ENCODE assay signal across 29 mouse cellular contexts in genomic region chr11:106045780-106046179, GRCm38 (mm10). TPM values are rescaled to one million over a fixed set of nuclear protein-coding genes. Genes with fewer than 3 reads are reported as not detected.
DNase-seq lines count a peak whose midpoint lies in the region; ATAC-seq and TF ChIP-seq lines count a peak whose summit lies in the region.
"Had no signal": no experiment of that assay in that cellular context is flagged by ENCODE, and none has a peak within 500 bp of the region (broad histone marks: within the 10 kb centered on the region; RNA-seq: fewer than 3 reads in every experiment).

No protein-coding gene starts in this region.

- in situ Hi-C loops in CH12.LX (cut with MboI; ENCODE audit: low pct_ligation_motif_present, low pct_unique_long_range_greater_than_20kb, low sequenced_read_pairs) = no loop called here

- H3K36me3 ChIP-seq in liver, postnatal 0 days (replicated peaks; ENCODE audit: insufficient read depth, low read length) = peaks cover 26% of the 10 kb centered on the region
- peaks cover 45% of the 10 kb centered on the region for H3K36me3 ChIP-seq in liver, embryonic 12.5 days
- peaks cover 33 to 77% of the 10 kb centered on the region in 2 experiments for H3K36me3 ChIP-seq in CH12.LX (replicated peaks in 1 of 2; ENCODE audit: control insufficient read depth in 1 of 2, insufficient read depth in 1 of 2, low read length in 1 of 2)
- peaks cover 8% of the 10 kb centered on the region for H3K36me3 ChIP-seq in splenic B cell, adult 2 months (ENCODE audit: control insufficient read depth, insufficient read depth, low read length, poor library complexity, severe bottlenecking)

- TF ChIP-seq POLR2A in CH12.LX (IDR thresholded peaks at IDR 0.05; ENCODE audit: low read depth, low read length) = no peak

- no peak overlapping the region for H3K9ac ChIP-seq in liver, postnatal 0 days (replicated peaks)
- no peak overlapping the region for H3K9ac ChIP-seq in liver, embryonic 12.5 days
- H3K9ac ChIP-seq in CH12.LX (ENCODE audit: insufficient read depth, low read depth) = no peak overlapping the region
- H3K9ac ChIP-seq: embryonic facial prominence, embryonic 12.5 days; forebrain, embryonic 12.5 days had no signal

- peaks cover 34% of the 10 kb centered on the region for H3K79me2 ChIP-seq in CH12.LX (replicated peaks; ENCODE audit: control insufficient read depth, extremely low read depth, insufficient read depth, poor library complexity, severe bottlenecking)

- dilution Hi-C loops in CH12.LX (cut with MboI; ENCODE audit: extremely low pct_ligation_motif_present, extremely low pct_unique_long_range_greater_than_20kb, low sequenced_read_pairs) = no loop called here

- no peak for TF ChIP-seq RAD21 in CH12.LX (IDR thresholded peaks at IDR 0.05; ENCODE audit: low read depth, low read length)

- no peak for DNase-seq in liver, postnatal 0 days
- DNase-seq in CH12.LX (ENCODE audit: extremely low read depth) = peak; percentile 43
- peak; percentile 23 for DNase-seq in splenic B cell, adult 2 months (ENCODE audit: low read depth, low spot score)
- DNase-seq in cerebellum, postnatal 14 days = no peak
- DNase-seq: adrenal gland, adult 2 months; adrenal gland, postnatal 10 days; adrenal gland, postnatal 25 days; B cell, adult 2 months; cerebellum, adult 11 months; cerebellum, adult 18-20 months; cerebellum, adult 8-10 months; cerebellum, adult 9-11 months; cerebellum, postnatal 25 days had no signal

- TF ChIP-seq CTCF in liver, postnatal 0 days (IDR thresholded peaks at IDR 0.05; ENCODE audit: low read depth) = no peak
- no peak for TF ChIP-seq CTCF in CH12.LX (conservative IDR thresholded peaks at IDR 0.05 in 1 of 2, IDR thresholded peaks at IDR 0.05 in 1 of 2; ENCODE audit: low read depth in 2 of 2, low read length in 2 of 2)

- no peak for TF ChIP-seq EP300 in liver, postnatal 0 days (IDR thresholded peaks at IDR 0.05; ENCODE audit: low read depth)
- TF ChIP-seq EP300 in CH12.LX (IDR thresholded peaks at IDR 0.05; ENCODE audit: low read length) = peak; percentile 60; the same call in 1 of the 2 replicates

- no peak overlapping the region for H3K4me2 ChIP-seq in liver, postnatal 0 days (ENCODE audit: low read depth, low read length)
- H3K4me2 ChIP-seq in liver, embryonic 12.5 days = no peak overlapping the region
- no peak overlapping the region for H3K4me2 ChIP-seq in CH12.LX (ENCODE audit: insufficient read depth, low read depth, poor library complexity, severe bottlenecking)
- H3K4me2 ChIP-seq: embryonic facial prominence, embryonic 12.5 days; forebrain, embryonic 12.5 days had no signal

- no peak overlapping the region for H3K4me3 ChIP-seq in liver, postnatal 0 days (ENCODE audit: low read depth, low read length)
- H3K4me3 ChIP-seq in liver, embryonic 12.5 days = no peak overlapping the region
- H3K4me3 ChIP-seq in CH12.LX (replicated peaks in 1 of 3; ENCODE audit: low read depth in 2 of 3, low read length in 2 of 3, poor library complexity in 1 of 3) = no peak overlapping the region
- H3K4me3 ChIP-seq: embryonic facial prominence, embryonic 10.5 days; embryonic facial prominence, embryonic 12.5 days; erythroblast, embryonic 14.5 days; forebrain, embryonic 10.5 days; forebrain, embryonic 12.5 days had no signal

- H3K27ac ChIP-seq in liver, postnatal 0 days (ENCODE audit: low read depth) = 0 out of 2 replicates have a peak overlapping the region, but pooled peaks have one; percentile 53
- no peak overlapping the region for H3K27ac ChIP-seq in liver, embryonic 12.5 days
- H3K27ac ChIP-seq in CH12.LX (ENCODE audit: insufficient read depth, low read depth) = no peak overlapping the region
- H3K27ac ChIP-seq: embryonic facial prominence, embryonic 10.5 days; embryonic facial prominence, embryonic 12.5 days; forebrain, embryonic 10.5 days; forebrain, embryonic 12.5 days had no signal

- WGBS in liver, postnatal 0 days (ENCODE audit: insufficient replicate concordance) = 86% methylated on average over 3 of the region's 3 CpGs
- 93% methylated on average over 3 of the region's 3 CpGs for WGBS in liver, embryonic 12.5 days (ENCODE audit: insufficient replicate concordance)

- no peak for ATAC-seq in liver, postnatal 0 days
- ATAC-seq in liver, embryonic 12.5 days = no peak
- ATAC-seq in megakaryocyte-erythroid progenitor cell, adult 5-6 weeks (replicated peaks; ENCODE audit: low FRiP score, low TSS enrichment, poor library complexity, severe bottlenecking) = no peak
- ATAC-seq: CD4-positive, CD25-positive, alpha-beta regulatory T cell, adult 4 months; forebrain, embryonic 14.5 days; forebrain, embryonic 16.5 days had no signal

- no peaks in the 10 kb centered on the region for H3K9me3 ChIP-seq in liver, postnatal 0 days (ENCODE audit: low read length)
- H3K9me3 ChIP-seq in liver, embryonic 12.5 days (replicated peaks) = no peaks in the 10 kb centered on the region
- H3K9me3 ChIP-seq in CH12.LX (replicated peaks; ENCODE audit: low read length) = no peaks in the 10 kb centered on the region
- H3K9me3 ChIP-seq: embryonic facial prominence, embryonic 10.5 days; embryonic facial prominence, embryonic 12.5 days; forebrain, embryonic 10.5 days; forebrain, embryonic 12.5 days had no signal

- H3K27me3 ChIP-seq in liver, postnatal 0 days (ENCODE audit: insufficient read depth, low read length) = no peaks in the 10 kb centered on the region
- H3K27me3 ChIP-seq in liver, embryonic 12.5 days (replicated peaks) = no peaks in the 10 kb centered on the region
- no peaks in the 10 kb centered on the region for H3K27me3 ChIP-seq in CH12.LX (replicated peaks)
- no peaks in the 10 kb centered on the region for H3K27me3 ChIP-seq in splenic B cell, adult 2 months (ENCODE audit: control insufficient read depth, insufficient read depth, low read length, poor library complexity, severe bottlenecking)
- H3K27me3 ChIP-seq: embryonic facial prominence, embryonic 12.5 days; forebrain, embryonic 12.5 days had no signal

- peaks cover 13% of the 10 kb centered on the region; the same call in 1 of the 2 replicates for H3K4me1 ChIP-seq in liver, postnatal 0 days (ENCODE audit: insufficient read depth)
- peaks cover 34% of the 10 kb centered on the region for H3K4me1 ChIP-seq in liver, embryonic 12.5 days
- H3K4me1 ChIP-seq in CH12.LX (ENCODE audit: control insufficient read depth in 1 of 2, insufficient read depth in 2 of 2) = peaks cover 11 to 45% of the 10 kb centered on the region in 2 experiments
- H3K4me1 ChIP-seq: embryonic facial prominence, embryonic 10.5 days; embryonic facial prominence, embryonic 12.5 days; forebrain, embryonic 10.5 days; forebrain, embryonic 12.5 days had no signal

TF ChIP-seq in CH12.LX, 34 proteins besides CTCF, POLR2A, EP300 and RAD21:
- TF ChIP-seq IRF4 (IDR thresholded peaks at IDR 0.05; ENCODE audit: low read depth, low read length) (peak; percentile 86), MAFK (IDR thresholded peaks at IDR 0.05; ENCODE audit: insufficient replicate concordance, low read length) (no peak)

RNA-seq across cellular contexts. Expression of gene Dcaf7, which starts 9.1 kb away (rescaled TPM):
- 18.6 and 20.6 TPM in 2 replicates for polyA plus RNA-seq in liver, postnatal 0 days (2015; fragmentation: Nextera tagmentation; extraction: Ambion mirVana)
- polyA plus RNA-seq in liver, embryonic 12.5 days (2016; fragmentation: Nextera tagmentation; extraction: Ambion mirVana) = 41.5 and 43.0 TPM in 2 replicates
- total RNA-seq in CH12.LX (2012; rRNA removed) (71.5 and 71.6 TPM in 2 replicates), CH12.LX (2014; rRNA removed) (74.4 and 79.5 TPM in 2 replicates)
- 83.1 and 93.4 TPM in 2 replicates for polyA plus RNA-seq in CH12.LX (2012; ENCODE audit: insufficient read length, low read depth)
- total RNA-seq in megakaryocyte-erythroid progenitor cell, adult 5-6 weeks (2014; fragmentation: Nextera tagmentation) = 53.4 and 63.3 TPM in 2 replicates
- total RNA-seq in megakaryocyte-erythroid progenitor cell, adult 5-6 weeks (2017) = 44.3 and 46.4 TPM in 2 replicates

RNA-seq across cellular contexts. Expression of gene Taco1, which starts 20.1 kb away (rescaled TPM):
- polyA plus RNA-seq in liver, postnatal 0 days (2015; fragmentation: Nextera tagmentation; extraction: Ambion mirVana) = 5.5 and 5.6 TPM in 2 replicates
- 9.6 and 10.6 TPM in 2 replicates for polyA plus RNA-seq in liver, embryonic 12.5 days (2016; fragmentation: Nextera tagmentation; extraction: Ambion mirVana)
- total RNA-seq in CH12.LX (2012; rRNA removed) = 35.7 and 35.8 TPM in 2 replicates
- total RNA-seq in CH12.LX (2014; rRNA removed) = 32.6 and 33.2 TPM in 2 replicates
- 30.8 and 32.9 TPM in 2 replicates for polyA plus RNA-seq in CH12.LX (2012; ENCODE audit: insufficient read length, low read depth)
- total RNA-seq in megakaryocyte-erythroid progenitor cell, adult 5-6 weeks (2014; fragmentation: Nextera tagmentation) = 8.3 and 9.0 TPM in 2 replicates
- total RNA-seq in megakaryocyte-erythroid progenitor cell, adult 5-6 weeks (2017) = 15.2 and 29.7 TPM in 2 replicates

RNA-seq across cellular contexts. Expression of gene Kcnh6, which starts 37.9 kb away (rescaled TPM):
- 0.02 TPM in 1 of 2 replicates, not detected in the other for polyA plus RNA-seq in liver, postnatal 0 days (2015; fragmentation: Nextera tagmentation; extraction: Ambion mirVana)
- polyA plus RNA-seq in liver, embryonic 12.5 days (2016; fragmentation: Nextera tagmentation; extraction: Ambion mirVana) = 0.06 and 0.08 TPM in 2 replicates
- total RNA-seq in CH12.LX (2012; rRNA removed) = 0.13 and 0.25 TPM in 2 replicates
- total RNA-seq in CH12.LX (2014; rRNA removed) = not detected in 2 replicates
- 0.19 TPM in 2 replicates for polyA plus RNA-seq in CH12.LX (2012; ENCODE audit: insufficient read length, low read depth)
- not detected in 2 replicates for total RNA-seq in megakaryocyte-erythroid progenitor cell, adult 5-6 weeks (2014; fragmentation: Nextera tagmentation)
- not detected in 2 replicates for total RNA-seq in megakaryocyte-erythroid progenitor cell, adult 5-6 weeks (2017)
- polyA plus RNA-seq: erythroblast, embryonic 14.5 days had no signal

RNA-seq across cellular contexts. Expression of gene Map3k3, which starts 38.6 kb away (rescaled TPM):
- 4.6 and 4.7 TPM in 2 replicates for polyA plus RNA-seq in liver, postnatal 0 days (2015; fragmentation: Nextera tagmentation; extraction: Ambion mirVana)
- 9.7 and 11.2 TPM in 2 replicates for polyA plus RNA-seq in liver, embryonic 12.5 days (2016; fragmentation: Nextera tagmentation; extraction: Ambion mirVana)
- total RNA-seq in CH12.LX (2012; rRNA removed) (34.1 and 37.3 TPM in 2 replicates), CH12.LX (2014; rRNA removed) (28.8 and 30.3 TPM in 2 replicates)
- 26.8 and 32.3 TPM in 2 replicates for polyA plus RNA-seq in CH12.LX (2012; ENCODE audit: insufficient read length, low read depth)
- total RNA-seq in megakaryocyte-erythroid progenitor cell, adult 5-6 weeks (2014; fragmentation: Nextera tagmentation) = 10.3 and 19.9 TPM in 2 replicates
- total RNA-seq in megakaryocyte-erythroid progenitor cell, adult 5-6 weeks (2017) = 5.9 and 9.0 TPM in 2 replicates

RNA-seq across cellular contexts. Expression of gene Ace3, which starts 51.3 kb away (rescaled TPM):
- not detected in 2 replicates for polyA plus RNA-seq in liver, postnatal 0 days (2015; fragmentation: Nextera tagmentation; extraction: Ambion mirVana)
- polyA plus RNA-seq in liver, embryonic 12.5 days (2016; fragmentation: Nextera tagmentation; extraction: Ambion mirVana) = not detected in 2 replicates
- not detected in 2 replicates for total RNA-seq in CH12.LX (2012; rRNA removed)
- not detected in 2 replicates for total RNA-seq in CH12.LX (2014; rRNA removed)
- polyA plus RNA-seq in CH12.LX (2012; ENCODE audit: insufficient read length, low read depth) = not detected in 2 replicates
- not detected in 2 replicates for total RNA-seq in megakaryocyte-erythroid progenitor cell, adult 5-6 weeks (2014; fragmentation: Nextera tagmentation)
- total RNA-seq in megakaryocyte-erythroid progenitor cell, adult 5-6 weeks (2017) = not detected in 2 replicates
- total RNA-seq: adrenal gland, adult 2 months; adrenal gland, postnatal 10 days; adrenal gland, postnatal 25 days; adrenal gland, postnatal 4 days; ES-E14; MEL had no signal
- polyA plus RNA-seq: adrenal gland, adult 2 months; brain, embryonic 14.5 days; CD4-positive, CD25-positive, alpha-beta regulatory T cell, adult 4 months; cortical plate, adult 2 months; embryonic facial prominence, embryonic 10.5 days; embryonic facial prominence, embryonic 12.5 days; embryonic facial prominence, embryonic 14.5 days; erythroblast, embryonic 14.5 days; forebrain, embryonic 10.5 days; forebrain, embryonic 12.5 days; forebrain, embryonic 14.5 days; forebrain, embryonic 16.5 days had no signal

Comparison
In these comparisons a context has a peak if more than half of its experiments do, and no peak if none do; other contexts are left out.
1. DNase-seq: peak in CH12.LX (single experiment) and splenic B cell, adult 2 months (single experiment); none in liver, postnatal 0 days (single experiment) and cerebellum, postnatal 14 days (0 of 2).